Mouse (Mus musculus): ENCODE data around the gene Cdh12.
A peak's percentile ranks its signal among the peaks of the same experiment; 100 is the strongest.

Cdh12 gene

DNA sequence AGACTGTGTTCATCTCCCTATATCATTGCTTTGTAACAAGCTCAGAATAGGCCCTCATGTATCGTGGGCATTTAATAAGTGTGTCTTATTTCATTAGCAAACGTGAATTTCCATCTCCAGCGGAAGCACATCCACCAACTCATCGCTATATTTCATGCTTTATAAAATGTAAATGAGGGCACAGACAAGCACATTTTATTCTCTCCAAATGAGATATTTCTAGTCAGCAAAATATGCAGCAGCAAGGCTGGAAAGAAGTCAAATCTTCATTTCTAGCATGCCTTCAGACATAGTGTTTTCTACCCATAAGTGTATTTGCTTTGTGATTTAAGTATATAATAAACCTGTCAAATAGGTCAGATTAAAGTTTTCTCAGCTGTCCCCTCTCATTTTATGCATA, 262.8 kb downstream of the Cdh12 start:
- no peak for DNase-seq (ENCODE audit: low spot score in 2 of 2)

DNA sequence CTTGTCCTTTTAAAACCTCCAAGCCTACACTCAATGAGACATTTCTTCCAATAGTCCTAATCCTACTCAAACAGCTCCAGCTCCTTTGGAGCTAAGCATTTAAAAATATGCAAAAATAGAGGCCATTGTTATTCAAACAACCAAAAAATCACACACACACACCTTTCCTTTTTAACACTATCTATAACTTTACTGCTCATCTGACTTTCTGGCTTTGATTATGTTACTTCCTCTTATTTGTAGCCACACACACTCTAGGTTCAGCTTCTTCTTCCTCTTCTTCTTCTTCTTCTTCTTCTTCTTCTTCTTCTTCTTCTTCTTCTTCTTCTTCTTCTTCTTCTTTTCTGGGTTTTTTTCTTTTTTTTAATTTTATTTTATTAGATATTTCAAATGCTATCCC, 323.2 kb downstream of the Cdh12 start:
- DNase-seq (ENCODE audit: low spot score in 2 of 2), result no peak

DNA sequence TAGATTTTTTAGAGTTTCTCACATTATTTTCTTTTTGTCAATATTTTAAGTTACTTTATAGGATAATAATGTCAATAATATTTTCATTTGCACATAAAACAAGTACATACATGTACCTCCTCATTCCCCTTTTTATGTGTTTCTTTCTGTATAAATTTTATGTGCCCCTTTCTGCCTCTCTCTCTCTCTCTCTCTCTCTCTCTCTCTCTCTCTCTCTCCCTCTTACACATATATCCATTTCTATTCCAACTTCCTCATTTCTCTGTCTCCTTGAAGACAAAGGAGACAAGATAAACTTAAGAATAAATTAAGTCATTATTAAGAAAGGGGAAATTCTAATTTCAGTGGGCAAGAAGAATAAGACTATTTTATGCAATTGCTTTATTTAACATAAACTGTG, 324.4 kb downstream of the Cdh12 start:
- DNase-seq (ENCODE audit: low spot score in 2 of 2), result no peak

DNA sequence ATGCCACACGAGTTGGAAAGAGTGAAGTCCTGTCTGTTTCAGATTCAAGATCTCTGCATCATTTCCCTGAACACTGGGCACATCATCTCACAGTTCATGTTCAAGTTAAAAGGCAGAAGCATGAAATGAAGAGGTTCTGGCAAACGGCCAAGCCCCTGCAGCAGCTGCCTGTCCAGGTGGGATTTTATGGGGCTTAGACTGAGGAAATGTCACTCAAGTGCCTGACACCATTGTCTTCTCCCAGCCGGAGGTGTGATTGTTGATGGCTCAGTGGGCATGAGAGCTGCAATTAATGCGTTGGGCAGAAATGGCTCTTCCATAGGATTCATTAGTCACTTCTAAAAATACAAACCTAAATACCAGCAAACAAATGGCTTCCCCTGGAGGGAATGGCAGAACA, 347.9 kb downstream of the Cdh12 start:
- DNase-seq (ENCODE audit: low spot score in 2 of 2), result peak in 1 of 2 experiments; percentile 2

DNA sequence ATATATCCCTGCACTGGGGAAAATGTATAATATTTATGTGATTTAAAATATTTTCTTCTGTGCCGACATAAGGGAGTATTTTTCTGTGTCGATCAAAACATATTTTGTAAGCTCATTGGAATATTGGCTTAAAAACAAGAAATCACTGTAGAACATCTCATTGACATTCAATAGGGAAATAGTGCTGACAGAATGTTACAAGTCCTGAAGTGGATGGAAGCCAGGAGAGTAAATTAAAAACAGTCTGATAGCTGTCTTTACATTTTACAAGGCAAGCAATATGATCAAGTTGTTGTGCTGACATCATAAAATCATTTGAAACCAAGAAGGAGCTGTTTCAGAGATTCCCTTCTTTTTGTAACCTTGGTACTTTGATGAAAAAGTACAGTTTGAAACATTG, 349.5 kb downstream of the Cdh12 start:
- DNase-seq (ENCODE audit: low spot score in 2 of 2), result no peak

DNA sequence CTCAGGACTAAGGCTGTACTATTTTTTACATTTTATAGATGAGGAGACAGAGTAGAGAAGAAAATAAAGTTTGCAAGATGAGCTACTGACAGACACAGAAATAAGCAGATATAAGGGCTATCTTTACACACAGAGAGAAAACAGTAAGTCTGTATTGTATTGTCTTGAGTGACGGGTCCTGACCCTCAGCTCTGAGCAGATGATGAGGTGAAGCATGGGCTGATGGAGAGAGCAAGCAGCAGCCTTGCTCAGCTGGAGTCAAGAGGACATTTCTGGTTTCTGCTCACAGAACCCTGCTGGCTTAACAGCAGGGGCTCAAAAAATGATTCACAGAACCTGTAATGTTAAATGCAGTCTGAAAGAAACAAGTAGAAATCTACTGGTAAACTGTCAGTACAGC, 386.8 kb downstream of the Cdh12 start:
- no peak for DNase-seq (ENCODE audit: low spot score in 2 of 2)

DNA sequence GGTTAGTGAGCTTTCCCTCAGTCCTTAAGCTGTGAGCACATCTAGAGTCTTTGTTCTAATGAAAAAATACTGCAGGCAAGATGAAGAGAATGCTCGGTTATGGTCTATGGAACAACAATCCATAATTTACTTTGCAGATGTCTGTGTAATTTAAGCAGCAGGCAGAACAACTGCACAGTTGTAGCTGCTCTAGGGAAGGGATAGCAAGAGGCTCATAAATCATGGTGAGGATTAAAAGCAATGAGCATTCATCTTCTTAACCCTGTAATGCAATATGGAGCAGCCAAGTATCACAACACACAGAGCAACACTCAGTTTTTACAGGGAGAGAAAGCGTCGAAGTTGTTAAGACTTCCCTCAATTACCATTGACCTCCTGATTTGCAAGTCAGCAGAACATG, 387.9 kb downstream of the Cdh12 start:
- DNase-seq (ENCODE audit: low spot score in 2 of 2), result no peak

DNA sequence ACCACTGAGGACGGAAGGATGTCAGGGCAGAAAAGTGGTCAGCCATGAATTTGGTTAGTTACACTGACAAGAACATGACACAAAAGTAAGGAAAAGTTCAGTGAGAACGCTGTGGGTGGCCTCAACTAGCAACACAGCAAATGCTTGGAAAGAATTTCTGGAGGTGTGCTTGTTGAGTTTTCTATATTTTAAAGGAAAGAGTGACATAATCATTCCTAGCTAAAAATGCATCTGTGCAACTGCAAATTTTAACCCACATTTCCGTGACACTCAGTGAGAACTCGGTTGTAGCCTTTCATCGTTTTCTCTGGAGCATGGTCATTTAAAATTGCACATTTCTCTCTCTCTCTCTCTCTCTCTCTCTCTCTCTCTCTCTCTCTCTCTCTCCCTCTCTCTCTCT, 392.4 kb downstream of the Cdh12 start:
- no peak for DNase-seq (ENCODE audit: low spot score in 2 of 2)

DNA sequence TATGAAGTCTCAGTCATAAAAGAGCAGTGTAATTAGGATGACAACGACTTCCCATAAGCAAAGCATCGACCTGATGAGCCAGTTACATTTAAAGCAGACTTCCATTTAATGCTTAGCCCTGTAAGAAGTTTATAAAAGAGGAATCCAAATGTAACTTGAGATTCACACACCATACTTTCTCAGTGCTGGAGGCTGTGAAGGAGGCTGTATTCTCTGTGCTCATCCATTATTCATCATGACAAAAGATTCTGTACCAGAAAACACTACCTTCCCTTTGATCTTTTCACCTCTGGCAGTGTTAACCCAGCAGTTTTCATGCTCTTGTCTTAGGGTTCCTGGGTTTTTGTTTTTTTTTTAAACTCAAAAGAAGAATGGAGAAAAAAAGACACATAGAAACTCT, 414.0 kb downstream of the Cdh12 start:
- no peak for DNase-seq (ENCODE audit: low spot score in 2 of 2)

DNA sequence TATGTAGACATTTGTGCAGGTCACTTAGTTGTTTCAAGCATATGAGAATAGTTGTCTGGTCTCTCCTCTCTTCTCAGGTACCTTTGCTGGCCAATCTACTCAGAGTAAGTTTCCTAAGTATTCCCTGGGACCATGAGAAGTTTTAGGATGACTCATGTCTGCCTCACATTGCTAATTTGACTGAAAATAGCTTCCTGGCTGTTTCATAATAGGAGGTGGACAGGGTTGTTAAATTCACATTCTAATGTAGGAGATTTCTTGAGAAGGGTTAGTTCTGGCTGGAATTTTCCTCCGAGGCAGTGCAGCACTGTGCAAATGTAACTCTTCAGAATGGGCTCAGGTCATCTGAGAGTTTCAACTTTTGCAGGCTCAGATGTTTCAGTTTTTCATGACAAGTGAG, 423.5 kb downstream of the Cdh12 start:
- DNase-seq (ENCODE audit: low spot score in 2 of 2), result no peak

DNA sequence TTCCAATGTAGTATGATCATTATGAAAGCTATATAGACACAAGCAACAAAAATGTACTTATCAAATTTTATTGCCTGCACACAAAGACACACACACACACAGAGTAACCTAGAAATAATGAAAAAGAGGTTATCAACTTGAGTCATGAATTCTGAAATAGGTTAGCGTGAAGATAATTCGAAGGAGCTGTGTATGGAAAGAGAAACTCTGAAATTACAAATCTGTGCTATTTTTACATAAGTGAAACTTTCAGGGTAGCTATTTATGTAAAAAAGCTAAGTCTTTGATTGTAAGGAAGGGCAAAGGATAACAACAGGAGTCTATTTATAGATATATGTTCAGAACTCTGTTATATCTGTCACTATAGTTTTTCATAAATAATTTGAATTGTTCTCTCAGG, 427.9 kb downstream of the Cdh12 start:
- DNase-seq (ENCODE audit: low spot score in 2 of 2), result no peak

DNA sequence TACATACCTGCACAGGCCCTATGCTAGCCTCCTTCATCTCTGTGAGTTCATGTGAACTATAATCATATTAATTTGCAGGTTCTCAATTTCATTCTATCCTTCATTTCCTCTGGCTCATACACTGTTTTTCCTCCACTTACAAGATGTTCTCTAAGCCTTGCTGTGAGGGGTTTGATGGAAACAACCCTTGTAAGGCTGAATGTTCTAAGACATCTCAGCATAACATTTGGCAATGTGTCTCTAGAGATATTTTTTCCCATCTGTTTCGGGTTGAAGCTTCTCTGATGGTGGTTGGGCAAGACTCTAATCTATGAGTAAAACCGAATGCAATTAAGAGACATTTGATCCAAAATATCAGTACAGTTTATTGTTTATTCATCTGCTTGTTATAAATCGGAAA, 444.4 kb downstream of the Cdh12 start:
- no peak for DNase-seq (ENCODE audit: low spot score in 2 of 2)

DNA sequence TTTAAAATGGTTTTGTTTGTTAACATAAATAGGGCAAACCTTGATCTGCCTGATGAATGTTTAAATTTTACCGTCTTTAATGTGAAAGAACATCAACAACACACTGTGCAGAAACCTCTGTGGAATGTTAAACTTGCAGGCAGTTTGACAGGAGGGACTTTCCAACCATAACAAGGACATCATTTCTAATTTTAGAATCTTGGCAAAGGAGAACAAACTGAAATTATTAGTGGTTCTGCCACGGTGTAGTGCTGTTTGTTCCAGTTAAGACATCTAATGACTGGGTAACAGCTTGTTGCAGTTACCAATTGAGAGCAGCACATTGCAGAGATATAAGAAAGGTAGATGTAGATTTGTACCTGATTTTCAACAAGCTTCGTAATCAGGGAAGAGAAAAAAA, 453.5 kb downstream of the Cdh12 start:
- DNase-seq (ENCODE audit: low spot score in 2 of 2), result no peak

DNA sequence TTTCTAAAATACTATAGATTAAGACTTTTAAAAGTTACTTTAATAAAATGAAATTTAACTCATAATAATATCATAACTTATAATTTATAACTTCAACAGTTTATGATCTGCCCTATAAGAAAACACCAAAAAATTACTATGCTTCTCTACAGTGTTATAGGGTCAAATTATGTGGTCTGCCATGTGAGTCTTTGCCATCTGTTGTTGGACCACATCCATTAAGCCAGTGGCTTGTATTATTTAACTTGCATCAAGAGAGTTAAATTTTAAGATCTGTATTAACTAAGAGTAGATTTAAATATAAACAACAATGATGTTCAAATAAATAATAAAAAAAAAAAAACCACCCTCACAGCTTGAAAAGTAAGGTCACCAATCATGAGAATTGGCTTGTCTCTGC, 479.2 kb downstream of the Cdh12 start:
- DNase-seq (ENCODE audit: low spot score in 2 of 2), result no peak

DNA sequence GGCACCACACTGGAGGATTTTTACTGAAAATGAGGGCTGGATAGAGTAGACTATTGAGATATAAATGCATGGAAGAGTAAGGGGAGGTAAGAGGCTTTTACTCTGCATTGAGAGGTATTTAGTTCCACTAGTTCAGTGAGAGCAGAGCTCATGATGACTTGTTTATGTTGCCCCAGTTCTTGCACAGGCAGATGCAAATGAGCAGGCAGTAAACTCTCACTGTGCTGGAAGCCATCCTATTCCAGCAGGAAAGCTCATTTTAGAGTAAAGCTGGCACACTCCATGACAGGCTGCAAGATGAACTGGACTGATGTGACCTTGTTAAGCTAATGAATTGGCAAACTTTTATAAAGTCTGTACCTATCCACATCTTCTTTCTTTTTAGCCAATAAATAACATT, 494.9 kb downstream of the Cdh12 start:
- DNase-seq (ENCODE audit: low spot score in 2 of 2), result no peak

DNA sequence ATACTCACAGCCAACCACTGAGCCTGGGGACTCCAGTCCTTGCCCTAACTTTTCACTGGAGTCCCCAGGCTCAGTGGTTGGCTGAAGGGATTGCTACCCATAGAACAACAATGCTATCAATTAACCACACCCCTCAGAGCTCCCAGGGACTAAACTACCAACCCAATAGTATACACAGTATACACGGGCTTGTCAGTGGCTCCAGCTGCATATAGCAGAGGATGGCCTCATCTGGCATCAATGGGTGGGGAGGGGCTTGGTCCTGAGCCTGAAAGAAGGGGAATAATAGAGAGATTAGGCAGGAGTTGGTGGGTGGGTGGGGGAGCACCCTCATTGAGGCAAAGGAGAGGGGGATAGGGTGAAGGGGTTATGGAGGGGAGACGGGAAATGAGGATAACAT, 518.4 kb downstream of the Cdh12 start:
- no peak for DNase-seq (ENCODE audit: low spot score in 2 of 2)

DNA sequence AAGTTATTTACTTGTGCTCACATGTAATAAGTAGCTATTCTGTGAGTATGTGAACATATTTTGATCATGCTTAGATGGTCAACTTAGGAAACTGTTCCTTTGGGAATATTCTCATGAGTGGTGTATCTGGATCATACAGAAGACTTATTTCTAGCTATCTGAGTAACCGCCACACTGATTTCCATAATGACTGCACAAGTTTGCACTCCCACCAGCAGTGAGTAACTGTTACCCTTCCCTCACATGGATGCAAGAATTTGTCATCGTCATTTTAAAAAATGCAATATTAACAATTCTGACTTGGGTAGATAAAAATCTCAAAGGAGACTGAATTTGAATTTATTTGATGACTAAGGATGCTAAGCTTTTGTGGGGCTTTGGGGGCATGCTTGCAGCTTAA, 522.0 kb downstream of the Cdh12 start:
- DNase-seq (ENCODE audit: low spot score in 2 of 2), result no peak

DNA sequence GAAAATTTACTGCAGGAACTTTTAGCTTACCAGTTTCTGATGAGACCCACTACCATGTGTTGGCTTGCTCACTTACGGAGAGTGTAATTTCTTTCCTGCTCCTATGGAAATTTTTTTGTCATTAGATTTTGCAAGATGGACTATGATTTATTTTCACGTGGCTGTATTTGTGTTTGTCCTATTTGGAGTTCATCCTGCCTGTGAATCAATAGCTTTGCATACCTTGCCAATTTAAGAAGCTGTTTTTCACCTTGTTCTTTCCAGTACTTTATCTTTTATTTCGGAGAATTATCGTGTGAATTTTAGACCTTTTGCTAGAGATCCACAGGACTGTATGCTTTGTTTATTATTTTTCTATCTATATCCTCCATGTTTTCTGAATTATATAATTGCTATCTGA, 551.5 kb downstream of the Cdh12 start:
- no peak for DNase-seq (ENCODE audit: low spot score in 2 of 2)

DNA sequence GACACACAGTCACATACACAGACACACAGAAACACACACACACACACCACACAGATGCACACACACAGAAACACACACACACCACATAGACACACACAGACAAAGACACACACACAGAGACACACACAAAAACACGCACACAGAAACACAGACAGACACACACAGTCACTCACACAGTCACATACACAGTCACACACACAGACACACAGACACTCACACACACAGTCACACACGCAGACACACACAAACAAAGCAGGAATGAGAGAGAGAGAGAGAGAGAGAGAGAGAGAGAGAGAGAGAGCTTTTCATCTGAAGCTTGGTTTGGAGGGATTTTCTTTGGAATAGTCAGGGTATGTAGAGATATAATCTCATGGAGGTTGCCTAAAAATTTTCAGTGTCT, 558.9 kb downstream of the Cdh12 start:
- DNase-seq (ENCODE audit: low spot score in 2 of 2), result no peak

DNA sequence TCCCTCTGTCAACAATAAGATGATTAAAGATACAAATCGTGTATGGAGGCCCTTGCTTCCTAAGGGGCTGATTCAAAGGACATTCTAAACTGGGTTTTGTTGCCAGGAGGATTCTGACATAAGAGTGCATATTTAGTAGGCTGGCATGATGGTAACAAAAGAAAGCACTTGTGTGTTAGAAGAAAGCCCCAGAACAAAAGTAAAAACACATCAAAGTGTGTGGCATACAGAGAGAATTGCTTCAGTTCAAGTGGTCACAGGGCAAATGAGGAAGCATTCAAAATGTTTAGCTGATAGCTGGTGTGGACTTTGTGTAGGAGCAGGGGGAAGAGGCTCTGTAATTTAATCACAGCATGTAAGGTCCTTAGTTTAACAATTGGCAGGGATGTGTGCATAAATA, 559.4 kb downstream of the Cdh12 start:
- no peak for DNase-seq (ENCODE audit: low spot score in 2 of 2)

DNA sequence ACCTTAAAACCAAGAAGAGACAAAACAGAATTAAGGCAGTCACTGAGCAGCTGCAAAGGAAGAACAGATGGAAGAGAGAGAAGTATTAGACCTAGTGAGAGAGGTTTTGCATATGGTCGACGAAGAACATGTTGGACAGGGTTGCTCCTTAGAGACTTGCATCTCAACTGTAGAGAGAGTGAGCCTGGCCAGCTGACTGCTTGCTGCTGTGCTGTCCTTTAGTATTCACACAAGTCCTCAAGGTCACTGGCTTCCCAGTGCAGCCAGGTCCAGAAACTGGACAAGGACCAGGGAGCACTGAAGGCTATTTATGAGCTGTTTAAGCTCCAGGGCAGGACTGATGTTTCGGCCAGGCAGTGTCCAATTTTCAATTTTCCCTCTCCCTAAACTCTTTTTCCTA, 559.9 kb downstream of the Cdh12 start:
- DNase-seq (ENCODE audit: low spot score in 2 of 2), result peak in 1 of 2 experiments; percentile 9

DNA sequence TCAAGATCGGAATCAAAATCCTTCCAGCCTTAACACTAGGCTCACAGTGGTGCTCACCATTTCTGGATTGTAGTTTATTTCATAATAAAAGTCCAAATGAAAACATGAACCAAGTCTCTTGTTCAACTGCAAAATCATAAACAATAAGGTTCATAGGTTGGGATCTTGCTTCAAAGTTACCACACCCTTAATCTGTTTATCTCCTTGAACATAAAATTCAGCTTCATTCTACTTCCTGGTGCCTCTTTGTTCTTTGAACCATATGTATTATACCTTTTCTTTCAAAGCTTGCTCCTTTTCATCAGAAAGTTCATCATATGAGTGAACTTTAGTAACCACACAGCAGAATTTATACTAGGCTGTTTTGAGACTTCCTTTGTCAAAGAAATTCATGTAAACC, 614.6 kb downstream of the Cdh12 start:
- no peak for DNase-seq (ENCODE audit: low spot score in 2 of 2)

DNA sequence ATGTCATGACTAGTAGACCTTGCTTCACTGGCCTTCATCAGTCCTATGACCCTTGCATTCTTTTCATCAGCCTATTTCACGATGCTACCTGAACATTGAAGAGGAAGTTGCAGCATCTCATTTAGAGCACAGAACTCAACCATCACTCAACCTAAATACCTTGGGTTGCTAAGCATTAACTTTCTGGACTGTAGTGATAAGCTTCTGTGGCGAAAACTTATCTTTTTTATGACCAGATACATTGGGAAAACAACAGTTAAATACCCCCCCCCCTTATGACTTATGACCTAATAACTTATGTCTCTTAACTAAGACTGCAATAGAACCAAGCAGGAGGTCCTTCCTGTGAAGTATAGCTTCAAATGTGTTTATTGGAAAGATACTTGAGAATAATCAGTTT, 620.2 kb downstream of the Cdh12 start:
- DNase-seq (ENCODE audit: low spot score in 2 of 2), result no peak

DNA sequence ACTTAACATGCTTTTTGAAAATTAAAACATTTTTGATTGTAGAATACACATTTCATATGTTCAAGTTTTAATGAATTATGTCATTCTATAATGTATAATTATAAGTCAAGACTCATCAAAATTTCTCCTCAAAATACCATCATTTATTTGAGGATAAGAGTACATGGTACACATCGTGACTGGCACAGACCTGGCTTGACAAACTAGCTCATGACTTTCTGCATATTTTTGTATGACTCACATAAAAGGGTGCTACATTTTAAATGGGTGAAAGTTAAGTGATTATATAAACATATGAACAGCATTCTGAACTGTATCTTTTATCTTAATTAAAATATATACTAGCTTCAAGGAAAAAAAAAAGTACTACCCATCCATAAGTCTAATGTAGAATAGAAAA, 643.8 kb downstream of the Cdh12 start:
- no peak for DNase-seq (ENCODE audit: low spot score in 2 of 2)
